Mouse (Mus musculus): ENCODE results near the gene Smc3. TPM values are rescaled to one million over a fixed set of nuclear protein-coding genes. Genes with fewer than 3 reads are reported as not detected.

Gene Smc3
- polyA plus RNA-seq, 1 experiment from 2014 or later: 68.3 TPM

DNA sequence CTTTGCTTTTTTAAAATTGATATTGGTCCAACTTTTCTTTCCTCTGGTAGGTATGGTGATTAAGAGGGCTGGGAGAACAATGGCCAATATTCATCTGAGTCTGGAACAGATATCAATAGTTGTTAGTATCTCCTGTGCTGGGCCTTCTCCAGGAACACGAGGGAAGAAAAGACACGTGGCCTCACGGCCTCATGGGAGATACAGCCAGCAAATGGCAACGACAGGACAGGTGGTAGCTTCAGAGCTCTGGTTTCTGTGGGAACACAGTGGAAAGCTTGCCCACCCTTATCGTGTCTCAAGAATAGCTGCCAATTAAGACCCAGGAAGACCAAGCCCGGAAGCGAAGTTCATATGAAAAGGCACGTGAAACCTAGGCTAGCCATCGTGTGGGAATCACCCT, 64.6 kb downstream of the Smc3 start:
- ATAC-seq (ENCODE audit: low FRiP score, low TSS enrichment): no peak
- WGBS: 88% methylated on average over 9 of the region's 9 CpGs

DNA sequence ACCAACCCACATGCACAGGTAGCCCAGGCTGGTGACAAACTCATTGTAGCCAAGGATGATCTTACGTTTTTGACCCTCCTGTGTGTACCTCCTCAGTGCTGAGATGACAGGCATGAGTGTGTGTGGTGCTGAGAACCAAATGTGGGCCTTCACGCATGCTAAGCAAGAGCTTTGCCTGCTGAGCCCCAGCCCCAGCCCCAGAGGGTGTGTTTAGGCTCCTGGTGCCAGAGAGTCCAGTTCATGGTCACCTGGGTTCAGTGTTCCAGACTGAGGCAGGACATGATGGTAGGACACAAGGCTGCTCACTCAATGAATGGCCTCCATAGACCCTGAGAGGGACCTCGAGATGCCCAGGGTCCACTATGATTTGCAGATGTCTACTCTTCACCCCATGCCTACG, 65.2 kb downstream of the Smc3 start:
- H3K36me3 ChIP-seq (ENCODE audit: insufficient read depth, low read length): no peaks in the 10 kb centered on the region
- no peak overlapping the region for H3K9ac ChIP-seq (replicated peaks; ENCODE audit: low read length)
- no peak overlapping the region for H3K4me3 ChIP-seq (ENCODE audit: low read length)
- peaks cover 19% of the 10 kb centered on the region for H3K4me1 ChIP-seq (ENCODE audit: insufficient read depth, low read length)
- 86% methylated on average over 4 of the region's 4 CpGs for WGBS
- no peaks in the 10 kb centered on the region for H3K9me3 ChIP-seq (ENCODE audit: low read length)
- H3K4me2 ChIP-seq (replicated peaks; ENCODE audit: low read depth, low read length): no peak overlapping the region
- no peak for ATAC-seq (ENCODE audit: low FRiP score, low TSS enrichment)
- no peak overlapping the region for H3K27ac ChIP-seq (ENCODE audit: low read length)
- H3K27me3 ChIP-seq (ENCODE audit: insufficient read depth, low read length): no peaks in the 10 kb centered on the region

More for the DNA sequence above, 64.6 kb downstream of the Smc3 start:
- Histone ChIP-seq H3K4me3 (ENCODE audit: low read length) (no peak overlapping the region), H3K27ac (ENCODE audit: low read length) (no peak overlapping the region), H3K4me1 (ENCODE audit: insufficient read depth, low read length) (peaks cover 20% of the 10 kb centered on the region), H3K27me3 (ENCODE audit: insufficient read depth, low read length) (no peaks in the 10 kb centered on the region), H3K9ac (replicated peaks; ENCODE audit: low read length) (no peak overlapping the region), H3K36me3 (ENCODE audit: insufficient read depth, low read length) (no peaks in the 10 kb centered on the region), H3K4me2 (replicated peaks; ENCODE audit: low read depth, low read length) (no peak overlapping the region), H3K9me3 (ENCODE audit: low read length) (no peaks in the 10 kb centered on the region)

DNA sequence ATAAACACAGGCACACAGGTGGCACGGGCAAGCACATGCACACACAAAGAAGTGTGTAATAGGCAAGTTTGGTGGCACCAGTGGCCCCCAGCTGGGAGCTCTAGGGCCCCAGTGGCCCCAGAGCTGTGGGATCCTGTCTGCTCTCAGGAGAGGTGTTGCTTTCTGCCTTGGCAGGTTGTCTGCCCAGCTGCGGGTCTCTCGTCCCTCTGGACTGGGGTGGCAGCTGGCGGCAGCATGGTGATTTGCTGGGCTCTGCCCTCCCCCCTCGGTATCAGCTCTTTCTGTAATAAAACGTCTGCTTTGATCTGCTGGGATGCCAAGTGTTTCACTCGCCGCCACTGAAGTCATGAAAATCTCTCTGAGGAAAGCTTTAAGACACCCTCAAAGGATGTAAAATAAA, 66.5 kb downstream of the Smc3 start:
- Histone ChIP-seq H3K27ac (ENCODE audit: low read length) (no peak overlapping the region), H3K27me3 (ENCODE audit: insufficient read depth, low read length) (no peaks in the 10 kb centered on the region), H3K4me1 (ENCODE audit: insufficient read depth, low read length) (peaks cover 16% of the 10 kb centered on the region), H3K4me3 (ENCODE audit: low read length) (no peak overlapping the region), H3K36me3 (ENCODE audit: insufficient read depth, low read length) (no peaks in the 10 kb centered on the region), H3K9me3 (ENCODE audit: low read length) (no peaks in the 10 kb centered on the region), H3K9ac (replicated peaks; ENCODE audit: low read length) (no peak overlapping the region), H3K4me2 (replicated peaks; ENCODE audit: low read depth, low read length) (no peak overlapping the region)
- WGBS: 14% methylated on average over 8 of the region's 8 CpGs
- 0 out of 2 replicates have a peak, but pooled peaks have one; percentile 24 for ATAC-seq (ENCODE audit: low FRiP score, low TSS enrichment)

DNA sequence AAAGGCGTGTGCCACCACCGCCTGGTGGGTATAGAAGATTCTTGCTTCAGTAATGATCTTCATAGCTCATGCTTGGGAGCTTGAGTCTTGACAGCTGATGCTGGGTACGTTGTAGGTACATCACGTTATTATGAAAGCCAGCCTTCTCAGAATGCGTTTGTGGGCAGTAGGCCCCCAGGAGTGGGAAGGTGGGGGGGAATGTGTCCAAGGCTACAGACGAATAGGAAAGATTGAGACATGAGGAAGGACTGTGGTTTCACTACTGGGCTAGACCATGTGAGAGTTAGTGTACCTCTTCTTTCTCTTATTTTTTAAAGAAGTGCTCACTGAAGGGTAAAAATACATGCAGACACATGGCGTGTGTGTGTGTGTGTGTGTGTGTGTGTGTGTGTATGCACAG, 68.6 kb downstream of the Smc3 start:
- H3K9ac ChIP-seq (replicated peaks; ENCODE audit: low read length): no peak overlapping the region
- no peaks in the 10 kb centered on the region for H3K36me3 ChIP-seq (ENCODE audit: insufficient read depth, low read length)
- H3K27ac ChIP-seq (ENCODE audit: low read length): no peak overlapping the region
- no peak overlapping the region for H3K4me3 ChIP-seq (ENCODE audit: low read length)
- peaks cover 3% of the 10 kb centered on the region for H3K27me3 ChIP-seq (ENCODE audit: insufficient read depth, low read length)
- peaks cover 13% of the 10 kb centered on the region for H3K4me1 ChIP-seq (ENCODE audit: insufficient read depth, low read length)
- WGBS: 93% methylated on average over 7 of the region's 7 CpGs
- no peaks in the 10 kb centered on the region for H3K9me3 ChIP-seq (ENCODE audit: low read length)
- no peak overlapping the region for H3K4me2 ChIP-seq (replicated peaks; ENCODE audit: low read depth, low read length)
- no peak for ATAC-seq (ENCODE audit: low FRiP score, low TSS enrichment)

DNA sequence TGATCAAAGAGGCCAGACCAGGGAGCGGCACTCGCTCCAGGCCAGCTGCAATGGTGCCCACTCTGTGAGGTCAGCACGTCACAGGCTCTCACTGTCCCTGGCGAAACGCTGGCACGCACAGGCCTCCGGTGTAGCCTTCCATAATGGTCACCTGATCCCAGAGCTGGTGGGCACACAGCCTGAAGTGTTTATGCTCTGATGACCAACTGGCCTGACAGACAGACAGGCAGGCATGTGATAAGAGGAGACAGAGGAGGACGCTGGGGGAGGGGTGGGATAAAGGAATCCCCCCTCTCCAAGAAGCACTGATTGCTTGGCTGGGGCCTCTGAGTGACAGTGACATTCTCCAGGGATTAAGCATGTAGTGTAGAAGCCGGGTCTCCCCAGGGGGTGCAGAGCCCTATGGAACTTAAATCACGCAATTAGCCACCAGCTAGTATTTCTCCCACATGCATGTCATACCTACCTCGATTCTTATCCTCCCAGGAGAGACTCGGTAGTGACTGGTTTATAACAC, 70.5 kb downstream of the Smc3 start:
- H3K4me2 ChIP-seq (replicated peaks; ENCODE audit: low read depth, low read length): no peak overlapping the region
- 0 out of 2 replicates have a peak overlapping the region, but pooled peaks have one; percentile 27 for H3K9ac ChIP-seq (replicated peaks; ENCODE audit: low read length)
- H3K27me3 ChIP-seq (ENCODE audit: insufficient read depth, low read length): peaks cover 22% of the 10 kb centered on the region
- no peaks in the 10 kb centered on the region for H3K9me3 ChIP-seq (ENCODE audit: low read length)
- no peak overlapping the region for H3K4me3 ChIP-seq (ENCODE audit: low read length)
- WGBS: 31% methylated on average over 12 of the region's 12 CpGs
- H3K36me3 ChIP-seq (ENCODE audit: insufficient read depth, low read length): no peaks in the 10 kb centered on the region
- ATAC-seq (ENCODE audit: low FRiP score, low TSS enrichment): peak; percentile 79
- no peak overlapping the region for H3K27ac ChIP-seq (ENCODE audit: low read length)
- peaks cover 13% of the 10 kb centered on the region for H3K4me1 ChIP-seq (ENCODE audit: insufficient read depth, low read length)

DNA sequence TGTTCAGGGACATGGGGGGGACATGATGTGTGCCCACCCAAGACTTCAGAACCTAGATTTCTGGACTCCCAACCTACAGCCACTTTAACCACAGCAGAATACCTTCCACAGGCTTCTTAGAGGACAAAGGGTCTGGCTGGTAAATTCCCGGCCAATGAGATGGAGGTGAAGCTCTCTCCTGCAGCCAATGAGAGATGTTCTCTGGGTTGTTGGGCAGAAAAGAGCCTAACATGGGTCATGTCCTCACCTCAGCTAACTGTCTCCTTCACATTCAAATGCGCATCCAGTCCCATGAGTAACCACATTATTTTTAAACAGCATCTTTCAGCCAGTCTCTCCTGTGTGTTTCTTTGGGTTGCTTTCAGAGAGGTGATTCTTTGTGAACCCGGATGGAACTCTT, 71.2 kb downstream of the Smc3 start:
- Histone ChIP-seq H3K27me3 (ENCODE audit: insufficient read depth, low read length) (peaks cover 29% of the 10 kb centered on the region), H3K27ac (ENCODE audit: low read length) (no peak overlapping the region), H3K36me3 (ENCODE audit: insufficient read depth, low read length) (no peaks in the 10 kb centered on the region), H3K4me3 (ENCODE audit: low read length) (no peak overlapping the region), H3K9ac (replicated peaks; ENCODE audit: low read length) (no peak overlapping the region), H3K4me1 (ENCODE audit: insufficient read depth, low read length) (peaks cover 19% of the 10 kb centered on the region), H3K9me3 (ENCODE audit: low read length) (no peaks in the 10 kb centered on the region), H3K4me2 (replicated peaks; ENCODE audit: low read depth, low read length) (no peak overlapping the region)
- ATAC-seq (ENCODE audit: low FRiP score, low TSS enrichment): no peak
- WGBS: 70% methylated on average over 3 of the region's 3 CpGs

DNA sequence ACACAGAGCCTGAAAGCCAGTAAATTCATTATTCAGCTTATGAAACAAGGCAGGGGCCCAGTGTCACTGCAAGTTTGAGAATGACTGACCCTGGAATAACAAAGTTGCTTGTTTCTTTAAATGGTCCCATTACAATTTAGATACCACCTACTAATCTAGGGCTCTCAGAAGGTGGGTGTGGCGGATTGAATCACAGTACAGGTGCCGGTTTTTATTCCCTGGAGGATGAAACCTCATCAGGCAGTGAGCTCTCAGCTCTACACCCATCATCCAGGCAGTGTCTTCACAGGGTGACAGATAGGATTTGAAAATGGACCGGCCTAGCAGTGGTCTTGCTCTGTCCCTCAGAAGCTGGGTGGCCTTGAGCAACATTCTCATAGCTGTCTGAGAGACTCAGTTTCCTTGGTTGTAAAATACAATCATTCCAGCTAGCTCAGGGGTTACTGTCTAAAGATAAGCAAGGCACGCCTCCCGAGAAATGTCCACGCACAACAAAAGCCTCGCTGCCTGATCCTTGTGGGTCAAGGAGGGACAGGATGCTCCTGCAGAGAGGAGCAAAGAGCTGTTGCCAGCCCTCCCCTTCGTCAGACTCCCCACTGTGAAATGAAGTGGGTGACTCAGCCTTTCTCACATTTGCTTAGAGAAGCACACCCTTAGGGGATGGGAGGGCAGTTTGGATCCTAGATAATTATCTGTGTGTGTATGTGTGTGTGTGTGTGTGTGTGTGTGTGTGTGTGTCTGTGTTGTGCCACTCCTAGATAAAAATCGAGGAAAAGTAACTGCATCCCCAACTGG, 74.1 kb downstream of the Smc3 start:
- Histone ChIP-seq H3K9me3 (ENCODE audit: low read length) (no peaks in the 10 kb centered on the region), H3K4me3 (ENCODE audit: low read length) (no peak overlapping the region), H3K4me2 (replicated peaks; ENCODE audit: low read depth, low read length) (no peak overlapping the region), H3K27me3 (ENCODE audit: insufficient read depth, low read length) (peaks cover 47% of the 10 kb centered on the region), H3K27ac (ENCODE audit: low read length) (no peak overlapping the region), H3K36me3 (ENCODE audit: insufficient read depth, low read length) (no peaks in the 10 kb centered on the region), H3K4me1 (ENCODE audit: insufficient read depth, low read length) (peaks cover 18% of the 10 kb centered on the region), H3K9ac (replicated peaks; ENCODE audit: low read length) (no peak overlapping the region)
- WGBS: 48% methylated on average over 9 of the region's 9 CpGs
- no peak for ATAC-seq (ENCODE audit: low FRiP score, low TSS enrichment)

DNA sequence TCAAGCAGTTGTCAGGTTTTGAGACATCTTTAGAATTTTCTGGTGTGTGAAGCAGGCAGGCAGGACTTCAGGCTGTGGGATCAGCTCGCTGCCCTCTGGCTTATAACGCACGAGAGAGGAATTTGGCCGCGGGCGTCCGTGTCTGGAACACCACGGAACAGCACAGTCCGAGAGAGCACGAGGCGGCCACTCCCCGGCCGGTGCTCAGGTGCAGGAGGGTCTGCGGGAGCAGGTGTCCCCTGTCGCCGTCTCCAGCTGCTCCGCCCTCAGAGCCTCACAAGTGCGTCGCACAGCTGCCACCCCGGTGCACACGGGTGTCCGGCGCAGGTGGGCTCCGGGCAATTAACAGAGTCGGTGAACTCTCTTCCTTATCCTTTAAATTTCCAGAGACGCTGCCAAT, 76.0 kb downstream of the Smc3 start:
- H3K4me2 ChIP-seq (replicated peaks; ENCODE audit: low read depth, low read length): peak overlapping the region; percentile 100
- peaks cover 8% of the 10 kb centered on the region for H3K4me1 ChIP-seq (ENCODE audit: insufficient read depth, low read length)
- no peaks in the 10 kb centered on the region for H3K9me3 ChIP-seq (ENCODE audit: low read length)
- peak overlapping the region; percentile 65; the same call in 1 of the 2 replicates for H3K9ac ChIP-seq (replicated peaks; ENCODE audit: low read length)
- peak; percentile 47; the same call in 1 of the 2 replicates for ATAC-seq (ENCODE audit: low FRiP score, low TSS enrichment)
- H3K27me3 ChIP-seq (ENCODE audit: insufficient read depth, low read length): peaks cover 55% of the 10 kb centered on the region
- H3K36me3 ChIP-seq (ENCODE audit: insufficient read depth, low read length): no peaks in the 10 kb centered on the region
- peak overlapping the region; percentile 70 for H3K4me3 ChIP-seq (ENCODE audit: low read length)
- no peak overlapping the region for H3K27ac ChIP-seq (ENCODE audit: low read length)
- WGBS: under 1% methylated on average over 26 of the region's 26 CpGs

DNA sequence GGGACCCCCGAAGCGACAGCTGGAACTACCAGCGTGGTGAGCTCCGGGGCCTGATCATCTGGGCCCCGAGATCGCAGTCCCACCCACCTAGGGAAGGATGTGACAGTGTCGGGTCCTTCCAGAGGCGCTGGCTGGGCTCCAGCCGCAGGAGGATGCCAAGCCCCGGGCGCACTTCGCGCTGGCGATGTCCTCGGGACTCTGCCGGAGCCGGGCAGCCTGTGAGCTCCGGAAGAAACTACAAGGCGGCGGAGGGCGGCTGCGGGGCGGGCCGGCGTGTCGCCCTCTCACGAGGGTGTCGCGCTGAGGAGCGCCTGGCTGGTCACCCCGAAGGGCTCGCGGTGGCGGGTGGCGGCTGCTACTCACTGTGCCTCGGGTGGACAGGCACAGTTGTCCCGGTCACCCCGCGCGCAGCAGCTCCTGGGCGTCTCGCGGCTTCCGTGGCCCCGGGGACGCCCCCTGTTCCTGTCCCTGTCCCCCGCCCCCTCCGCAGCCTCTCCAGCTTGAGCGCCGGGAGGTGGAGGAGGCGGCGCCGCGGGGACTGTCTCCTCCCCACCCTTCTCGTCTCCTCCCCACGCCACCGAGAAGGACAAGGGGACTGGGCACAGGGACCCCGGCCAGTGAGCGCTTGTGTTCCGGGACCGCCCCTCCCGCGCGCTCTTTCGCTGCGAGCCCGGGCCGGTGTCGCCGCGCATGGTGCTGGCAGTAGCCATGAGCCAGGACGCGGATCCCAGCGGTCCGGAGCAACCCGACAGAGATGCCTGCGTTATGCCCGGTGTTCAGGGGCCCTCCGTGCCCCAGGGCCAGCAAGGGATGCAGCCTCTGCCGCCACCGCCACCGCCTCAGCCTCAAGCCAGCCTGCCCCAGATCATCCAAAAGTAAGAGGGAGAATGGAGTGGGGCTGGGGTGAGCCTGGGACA, 76.8 kb downstream of the Smc3 start, which contains the start of gene Rbm20:
Gene Rbm20, plus strand, starts transcription at position 589 of the 917 bp plus-strand sequence.
- under 1% methylated on average over 75 of the region's 82 CpGs for WGBS
- H3K27me3 ChIP-seq (ENCODE audit: insufficient read depth, low read length): peaks cover 55% of the 10 kb centered on the region
- ATAC-seq (ENCODE audit: low FRiP score, low TSS enrichment): peak; percentile 90

More for the DNA sequence above, 76.8 kb downstream of the Smc3 start, which contains the start of gene Rbm20:
- peak within 1 kb of the TSS; percentile 70 for H3K4me3 ChIP-seq (ENCODE audit: low read length)
- H3K9ac ChIP-seq (replicated peaks; ENCODE audit: low read length): peak within 1 kb of the TSS; percentile 65
- H3K4me2 ChIP-seq (replicated peaks; ENCODE audit: low read depth, low read length): peak within 1 kb of the TSS; percentile 100
- H3K4me1 ChIP-seq (ENCODE audit: insufficient read depth, low read length): peaks cover 8% of the 10 kb centered on the region
- H3K27ac ChIP-seq (ENCODE audit: low read length): no peak within 1 kb of the TSS
- no peaks in the 10 kb centered on the region for H3K36me3 ChIP-seq (ENCODE audit: insufficient read depth, low read length)
- no peaks in the 10 kb centered on the region for H3K9me3 ChIP-seq (ENCODE audit: low read length)

Data from kidney, embryonic 16.5 days (tissue).